In genomic region chr7:80746166-80746761, GRCm38 (mm10) we compare ENCODE assay signal across 8 mouse cellular contexts. TPM values are rescaled to one million over a fixed set of nuclear protein-coding genes. Genes with fewer than 3 reads are reported as not detected.
DNase-seq lines count a peak whose midpoint lies in the region; ATAC-seq and TF ChIP-seq lines count a peak whose summit lies in the region.
"Had no signal": no experiment of that assay in that cellular context is flagged by ENCODE, and none has a peak within 500 bp of the region (broad histone marks: within the 10 kb centered on the region; RNA-seq: fewer than 3 reads in every experiment).

No protein-coding gene starts in this region.

- no peaks in the 10 kb centered on the region for H3K27me3 ChIP-seq in lung, embryonic 15.5 days
- no peaks in the 10 kb centered on the region for H3K27me3 ChIP-seq in embryonic facial prominence, embryonic 15.5 days
- H3K27me3 ChIP-seq in hindbrain, postnatal 0 days (ENCODE audit: insufficient read depth, low read length): no peaks in the 10 kb centered on the region
- no peaks in the 10 kb centered on the region for H3K27me3 ChIP-seq in stomach, embryonic 16.5 days (ENCODE audit: control insufficient read depth, insufficient read depth, low read length)

- no peak for ATAC-seq in lung, embryonic 15.5 days (ENCODE audit: borderline replicate concordance, extremely low read depth, low FRiP score, low TSS enrichment)
- ATAC-seq in embryonic facial prominence, embryonic 15.5 days (ENCODE audit: insufficient number of reproducible peaks, low FRiP score, low TSS enrichment, low read depth): no peak
- ATAC-seq in hindbrain, postnatal 0 days: no peak
- no peak for ATAC-seq in stomach, embryonic 16.5 days (ENCODE audit: insufficient read depth, low FRiP score)

- peaks cover 27% of the 10 kb centered on the region for H3K4me1 ChIP-seq in lung, embryonic 15.5 days
- peaks cover 35% of the 10 kb centered on the region for H3K4me1 ChIP-seq in embryonic facial prominence, embryonic 15.5 days
- H3K4me1 ChIP-seq in hindbrain, postnatal 0 days (ENCODE audit: insufficient read depth, low read length): 0 out of 2 replicates have a peak, but pooled peaks cover 6% of the 10 kb centered on the region
- peaks cover 30% of the 10 kb centered on the region for H3K4me1 ChIP-seq in stomach, embryonic 16.5 days (ENCODE audit: control insufficient read depth, insufficient read depth, low read length)

- H3K9me3 ChIP-seq in lung, embryonic 15.5 days: no peaks in the 10 kb centered on the region
- no peaks in the 10 kb centered on the region for H3K9me3 ChIP-seq in embryonic facial prominence, embryonic 15.5 days (replicated peaks)
- H3K9me3 ChIP-seq in hindbrain, postnatal 0 days (ENCODE audit: low read length): no peaks in the 10 kb centered on the region
- H3K9me3 ChIP-seq in stomach, embryonic 16.5 days (replicated peaks; ENCODE audit: control insufficient read depth, low read length): no peaks in the 10 kb centered on the region

- 39% methylated on average over 5 of the region's 5 CpGs for WGBS in lung, embryonic 15.5 days
- 26% methylated on average over 5 of the region's 5 CpGs for WGBS in embryonic facial prominence, embryonic 15.5 days
- WGBS in hindbrain, postnatal 0 days: 11% methylated on average over 5 of the region's 5 CpGs
- WGBS in stomach, embryonic 16.5 days: 27% methylated on average over 5 of the region's 5 CpGs

- DNase-seq in lung, postnatal 14 days: no peak
- no peak for DNase-seq in hindbrain, postnatal 0 days (ENCODE audit: low spot score)
- DNase-seq in gastrocnemius, postnatal 25 days: no peak
- DNase-seq in kidney, adult 18-20 months: no peak

- no peak for TF ChIP-seq CTCF in hindbrain, postnatal 0 days (IDR thresholded peaks at IDR 0.05; ENCODE audit: low read depth)

- H3K4me2 ChIP-seq in lung, embryonic 15.5 days: no peak overlapping the region
- H3K4me2 ChIP-seq in embryonic facial prominence, embryonic 15.5 days (replicated peaks): no peak overlapping the region
- no peak overlapping the region for H3K4me2 ChIP-seq in hindbrain, postnatal 0 days (ENCODE audit: low read depth, low read length)
- no peak overlapping the region for H3K4me2 ChIP-seq in stomach, embryonic 16.5 days (ENCODE audit: low read depth, low read length)

- no peak overlapping the region for H3K4me3 ChIP-seq in lung, embryonic 15.5 days
- no peak overlapping the region for H3K4me3 ChIP-seq in embryonic facial prominence, embryonic 15.5 days (replicated peaks)
- no peak overlapping the region for H3K4me3 ChIP-seq in hindbrain, postnatal 0 days (ENCODE audit: low read length)
- H3K4me3 ChIP-seq in stomach, embryonic 16.5 days (replicated peaks; ENCODE audit: low read length): no peak overlapping the region

- H3K9ac ChIP-seq in lung, embryonic 15.5 days: no peak overlapping the region
- H3K9ac ChIP-seq in embryonic facial prominence, embryonic 15.5 days: no peak overlapping the region
- 0 out of 2 replicates have a peak overlapping the region, but pooled peaks have one; percentile 9 for H3K9ac ChIP-seq in hindbrain, postnatal 0 days (replicated peaks; ENCODE audit: low read length)
- H3K9ac ChIP-seq in stomach, embryonic 16.5 days (ENCODE audit: low read length): no peak overlapping the region
- H3K9ac ChIP-seq: liver, embryonic 14.5 days had no signal

- H3K36me3 ChIP-seq in lung, embryonic 15.5 days: peaks cover 73% of the 10 kb centered on the region
- H3K36me3 ChIP-seq in embryonic facial prominence, embryonic 15.5 days: peaks cover 66% of the 10 kb centered on the region
- peaks cover 56% of the 10 kb centered on the region for H3K36me3 ChIP-seq in hindbrain, postnatal 0 days (ENCODE audit: insufficient read depth, low read length)
- peaks cover 48% of the 10 kb centered on the region for H3K36me3 ChIP-seq in stomach, embryonic 16.5 days (ENCODE audit: control insufficient read depth, insufficient read depth, low read length)

- 0 out of 2 replicates have a peak overlapping the region, but pooled peaks have one; percentile 8 for H3K27ac ChIP-seq in lung, embryonic 15.5 days
- peak overlapping the region; percentile 34; the same call in 1 of the 2 replicates for H3K27ac ChIP-seq in embryonic facial prominence, embryonic 15.5 days (replicated peaks)
- H3K27ac ChIP-seq in hindbrain, postnatal 0 days: peak overlapping the region; percentile 32; the same call in 1 of the 2 replicates
- peak overlapping the region; percentile 35 for H3K27ac ChIP-seq in stomach, embryonic 16.5 days (ENCODE audit: low read length)
- H3K27ac ChIP-seq: liver, embryonic 14.5 days had no signal

RNA-seq across cellular contexts. Expression of gene Crtc3, which starts 57.6 kb away (rescaled TPM):
- 22.7 and 26.1 TPM in 2 replicates for polyA plus RNA-seq in lung, embryonic 15.5 days (2015; fragmentation: Nextera tagmentation; extraction: Ambion mirVana)
- 30.2 and 33.5 TPM in 2 replicates for polyA plus RNA-seq in embryonic facial prominence, embryonic 15.5 days (2015; fragmentation: Nextera tagmentation; extraction: Ambion mirVana)
- total RNA-seq in hindbrain, postnatal 0 days (2014; rRNA removed): 16.2 and 16.9 TPM in 2 replicates
- polyA plus RNA-seq in hindbrain, postnatal 0 days (2015; fragmentation: Nextera tagmentation; extraction: Ambion mirVana): 15.1 and 17.2 TPM in 2 replicates
- 15.6 and 19.1 TPM in 2 replicates for polyA plus RNA-seq in stomach, embryonic 16.5 days (2015; fragmentation: Nextera tagmentation; extraction: Ambion mirVana)
- 10 to 100 TPM; 10.4 to 10.5 TPM for total RNA-seq in gastrocnemius, postnatal 25 days (2021)
